Mouse (Mus musculus) mouse embryonic stem cell (cell line): ENCODE results near the gene Pdzrn4.

ENCODE experiments used
- in situ Hi-C, 2 experiments: fragments of 300-500 bp; cut with MboI; formaldehyde crosslinking; loops; 1 replicate in 1 of 2; 3 replicates in 1 of 2; pipeline ENCODE4 v1.14.3; 2019 to 2020; ENCODE audit warnings: low sequenced_read_pairs in 2 of 2, low pct_unique_long_range_greater_than_20kb in 1 of 2, mixed read lengths in 1 of 2; ENCODE audit not compliant: unreplicated experiment in 1 of 2

Gene Pdzrn4

DNA sequence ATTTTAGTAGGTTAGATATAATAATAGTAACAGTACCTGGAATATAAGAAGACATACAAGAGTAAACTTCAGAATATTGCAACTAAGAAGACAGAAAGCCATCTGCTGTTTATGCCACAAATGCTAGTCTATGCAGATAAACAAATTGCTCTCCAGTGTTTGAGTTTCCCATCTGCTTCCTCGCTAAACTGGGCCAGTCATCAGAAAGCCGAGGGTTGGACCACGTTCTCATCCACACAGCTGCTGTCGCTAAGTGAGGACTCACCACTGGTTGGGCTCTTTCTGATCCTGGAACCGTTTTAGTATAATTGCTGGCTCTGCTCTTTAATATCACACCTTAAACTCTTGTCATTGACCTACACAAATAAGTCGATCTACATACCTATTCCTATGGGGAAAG lies 85.5 kb downstream of the Pdzrn4 start:
- in situ Hi-C loops = no loop called here

DNA sequence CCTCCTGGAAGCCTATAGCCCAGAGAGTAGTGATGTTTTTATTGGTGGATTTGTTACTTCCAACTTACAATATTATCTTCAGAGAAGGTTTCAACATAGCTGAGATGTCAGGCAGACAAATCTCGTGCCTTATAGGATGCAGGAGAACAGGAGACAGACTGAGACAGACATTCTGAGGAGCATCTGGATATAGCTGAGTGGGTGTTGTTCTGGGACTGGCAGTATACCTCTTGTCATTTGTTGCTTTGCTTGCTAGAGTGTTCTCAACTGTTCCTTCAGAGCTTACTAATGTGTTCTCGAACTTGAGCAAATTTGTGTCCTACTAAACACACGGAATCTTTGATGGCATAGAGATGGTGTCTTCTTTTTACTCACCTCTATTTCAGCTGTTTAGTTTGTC lies 94.7 kb downstream of the Pdzrn4 start:
- in situ Hi-C loops = no loop called here

DNA sequence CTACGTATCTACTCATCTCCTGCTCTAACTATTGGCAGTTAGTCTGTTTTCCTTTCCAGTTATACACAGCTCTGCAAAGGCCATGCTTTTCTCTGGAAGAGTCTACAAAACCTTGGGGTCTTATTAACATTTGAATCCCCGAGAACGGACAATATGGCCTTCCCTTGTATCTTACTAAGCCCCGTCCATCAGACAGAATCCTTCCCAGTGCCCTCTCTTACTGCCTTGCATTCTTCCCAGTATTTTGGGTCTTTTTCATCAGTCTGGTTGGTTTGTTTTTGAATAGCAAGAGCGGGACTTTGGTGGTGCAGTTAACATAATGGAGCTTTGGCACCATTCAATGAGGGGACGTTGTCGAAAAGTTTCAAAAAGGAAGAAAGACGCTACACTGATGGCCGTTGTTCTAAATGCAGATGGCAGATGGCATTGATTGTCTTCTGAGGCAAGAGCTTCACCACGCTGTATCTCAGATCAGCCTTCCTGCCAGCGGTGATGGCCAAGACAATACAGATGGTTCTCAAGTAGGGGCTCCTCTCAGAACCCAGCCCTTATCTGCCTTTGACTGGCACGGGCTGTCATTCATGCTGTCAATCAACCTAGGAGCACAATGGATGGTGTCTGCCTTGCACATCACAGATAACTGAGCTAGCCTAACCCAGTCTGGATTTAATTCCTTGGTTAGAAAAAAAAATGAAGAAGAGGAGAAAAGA lies 98.9 kb downstream of the Pdzrn4 start:
- in situ Hi-C loops = no loop called here

DNA sequence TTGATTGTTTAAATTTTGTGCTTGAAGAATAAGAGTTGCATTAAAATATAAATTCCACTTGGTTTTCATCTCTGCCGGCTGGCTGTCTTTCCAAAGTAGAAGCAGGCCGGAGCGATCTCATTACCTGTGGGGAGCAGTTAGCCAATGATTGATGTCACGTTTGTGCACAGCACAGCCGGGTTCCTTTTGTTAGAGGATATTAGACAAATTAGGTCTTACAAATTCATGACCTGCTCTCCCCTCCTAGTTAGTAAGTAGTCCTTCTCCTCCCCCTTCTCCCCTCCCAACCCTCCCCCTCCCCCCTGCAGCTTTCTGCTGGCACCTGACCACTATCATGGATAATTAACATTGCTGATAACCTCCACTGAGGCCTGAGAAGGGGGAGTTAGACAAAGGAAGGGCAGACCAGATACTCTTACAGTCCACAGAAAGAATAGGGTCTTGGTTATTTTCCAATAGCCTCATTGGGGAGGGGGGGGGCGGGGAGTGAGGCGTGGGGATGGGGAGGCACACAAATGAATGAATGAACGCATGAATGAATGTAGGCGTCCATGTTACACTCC lies 103.7 kb downstream of the Pdzrn4 start:
- in situ Hi-C loops = no loop called here

DNA sequence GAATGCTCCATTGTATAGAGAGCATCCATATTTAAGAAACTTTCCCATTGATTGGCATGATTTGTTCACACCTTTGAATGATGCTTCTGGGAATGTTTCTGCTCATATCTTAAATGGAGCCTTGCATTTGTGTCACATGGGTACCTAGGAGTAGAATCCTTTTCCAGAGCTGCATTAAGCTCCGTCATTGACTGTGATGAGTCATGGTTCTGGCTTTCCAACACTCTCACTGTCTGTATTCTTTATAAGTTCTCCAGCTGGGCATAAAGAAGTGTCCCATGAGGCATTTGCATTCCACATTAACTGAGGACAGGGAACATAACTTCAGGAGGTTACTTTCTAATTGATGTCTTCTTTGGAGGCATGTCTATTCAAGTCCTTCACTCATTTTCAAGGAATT lies 106.1 kb downstream of the Pdzrn4 start:
- in situ Hi-C loops = no loop called here

DNA sequence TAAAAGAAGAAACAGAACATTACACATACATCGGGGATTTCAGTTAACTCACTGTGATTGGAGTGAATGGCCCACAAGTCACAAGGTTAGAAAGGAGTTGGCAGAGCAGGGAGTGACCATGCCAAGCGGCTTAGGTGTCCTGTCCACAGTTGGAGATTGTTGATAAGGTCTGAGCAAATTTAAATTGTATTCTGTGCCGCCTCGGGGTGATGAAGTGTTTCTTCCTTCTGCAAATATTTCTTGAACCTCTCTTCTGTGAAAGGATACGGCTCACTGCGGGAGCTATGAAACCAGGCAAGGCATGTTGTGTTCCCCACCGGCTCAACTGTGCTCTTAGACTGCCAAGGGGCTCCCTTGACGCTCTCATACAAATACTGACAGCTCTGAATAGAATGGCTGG lies 112.7 kb downstream of the Pdzrn4 start:
- in situ Hi-C loops = no loop called here

DNA sequence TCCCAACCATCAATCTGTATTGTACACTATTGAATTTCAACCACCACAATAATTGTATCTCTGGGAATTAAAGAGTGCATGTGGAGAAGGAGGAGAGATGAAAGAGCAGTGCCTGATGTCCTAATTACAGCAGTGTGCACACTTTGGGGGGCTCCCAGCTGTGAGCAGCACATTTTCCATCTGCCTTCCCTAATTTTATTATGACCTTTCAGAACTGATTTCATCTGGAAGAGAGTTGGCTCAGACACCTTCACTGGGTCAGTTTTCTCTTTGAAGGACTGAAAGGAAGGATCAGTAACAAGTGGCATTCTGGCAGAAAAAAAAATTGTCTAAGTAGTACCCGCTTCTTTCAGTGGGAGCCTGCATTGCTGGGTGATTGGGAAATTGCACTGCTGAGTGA lies 119.0 kb downstream of the Pdzrn4 start:
- in situ Hi-C loops = no loop called here

GRCm38 (mm10) chr15:92520677-92521225 lies 124.1 kb downstream of the Pdzrn4 start:
- in situ Hi-C loops = no loop called here

- in situ Hi-C loops = no loop called here
These were observed 125.0 kb downstream of the Pdzrn4 start for GRCm38 (mm10) chr15:92521686-92522085.

- in situ Hi-C loops = loop anchor here (25.0 kb wide), 1 partner anchor 687 kb away; no protein-coding TSS in a partner anchor
These were observed 128.2 kb downstream of the Pdzrn4 start for GRCm38 (mm10) chr15:92524917-92525316.

DNA sequence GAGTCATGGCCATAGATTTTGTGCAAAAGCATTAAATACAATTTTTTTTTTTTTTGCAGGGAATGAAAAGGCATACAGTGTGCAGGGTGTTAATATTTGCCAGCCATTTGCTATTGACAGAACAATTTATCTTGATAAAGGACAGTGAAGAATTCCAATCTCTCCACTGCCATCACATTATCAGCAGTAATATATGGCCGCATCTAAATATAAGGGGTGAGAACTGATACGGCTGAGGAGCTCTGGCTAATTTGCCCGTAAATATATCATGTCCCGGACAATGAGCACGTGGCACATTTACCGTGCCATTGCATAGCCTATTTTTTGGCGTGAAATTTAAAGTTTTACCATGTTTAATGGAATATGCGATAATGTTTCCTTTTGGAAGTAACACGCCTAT lies 128.7 kb downstream of the Pdzrn4 start:
- in situ Hi-C loops = loop anchor here (25.0 kb wide), 1 partner anchor 687 kb away; no protein-coding TSS in a partner anchor

- in situ Hi-C loops = loop anchor here (25.0 kb wide), 1 partner anchor 686 kb away; no protein-coding TSS in a partner anchor
These were observed 130.1 kb downstream of the Pdzrn4 start for GRCm38 (mm10) chr15:92526731-92527130.

GRCm38 (mm10) chr15:92543252-92543651 lies 146.6 kb downstream of the Pdzrn4 start:
- in situ Hi-C loops = loop anchor here (25.0 kb wide), 1 partner anchor 669 kb away; no protein-coding TSS in a partner anchor

GRCm38 (mm10) chr15:92547294-92547911 lies 150.7 kb downstream of the Pdzrn4 start:
- in situ Hi-C loops = loop anchor here (25.0 kb wide), 1 partner anchor 665 kb away; no protein-coding TSS in a partner anchor

DNA sequence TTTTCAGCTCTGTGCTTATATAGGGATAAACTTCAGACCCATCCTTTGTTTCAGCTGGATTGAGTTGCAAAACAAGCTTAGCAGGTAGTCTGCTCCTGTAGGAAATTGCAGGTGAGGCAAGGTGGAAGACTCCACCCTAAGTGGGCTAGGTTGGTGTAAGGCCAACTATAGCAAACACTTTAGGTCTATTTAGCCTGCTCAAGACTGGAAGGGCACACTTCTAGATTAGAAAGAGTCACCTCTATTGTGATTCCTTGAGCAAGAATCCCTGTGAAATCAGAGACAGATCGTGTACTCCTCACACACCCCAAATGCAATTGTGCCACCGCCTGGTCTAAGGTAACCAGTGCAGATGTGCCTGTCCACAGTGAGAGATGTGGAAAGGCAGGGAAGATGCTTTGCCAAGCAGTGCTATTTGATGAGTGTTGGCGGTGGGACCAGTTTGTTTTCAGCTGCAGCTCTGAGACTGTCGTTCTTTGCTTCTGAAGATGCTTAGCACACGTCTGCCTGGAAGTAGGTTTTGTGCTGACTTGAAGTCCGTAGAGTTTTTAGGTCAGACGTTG lies 158.4 kb downstream of the Pdzrn4 start:
- in situ Hi-C loops = no loop called here

- in situ Hi-C loops = no loop called here
These were observed 159.0 kb downstream of the Pdzrn4 start for GRCm38 (mm10) chr15:92555716-92556115.

DNA sequence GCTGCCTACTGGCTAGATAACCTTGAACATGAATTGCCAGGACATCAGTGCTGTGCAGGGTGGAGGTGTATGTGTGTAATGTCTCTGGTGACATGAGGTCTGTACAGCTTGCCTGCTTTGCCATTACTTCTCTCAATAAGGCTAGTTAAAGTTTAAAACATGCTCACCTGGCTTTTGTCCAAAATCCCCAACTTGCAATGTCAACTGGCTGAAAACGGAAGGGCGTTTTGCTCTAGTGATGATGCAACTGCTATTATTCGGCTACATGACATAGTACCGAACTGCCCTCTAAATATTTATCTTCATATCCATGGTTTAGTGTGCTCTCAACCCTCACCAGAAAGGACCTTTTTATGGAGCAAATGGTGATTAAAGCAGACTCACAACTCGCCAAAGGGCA lies 161.9 kb downstream of the Pdzrn4 start:
- in situ Hi-C loops = no loop called here

GRCm38 (mm10) chr15:92562149-92562548 lies 165.5 kb downstream of the Pdzrn4 start:
- in situ Hi-C loops = no loop called here

DNA sequence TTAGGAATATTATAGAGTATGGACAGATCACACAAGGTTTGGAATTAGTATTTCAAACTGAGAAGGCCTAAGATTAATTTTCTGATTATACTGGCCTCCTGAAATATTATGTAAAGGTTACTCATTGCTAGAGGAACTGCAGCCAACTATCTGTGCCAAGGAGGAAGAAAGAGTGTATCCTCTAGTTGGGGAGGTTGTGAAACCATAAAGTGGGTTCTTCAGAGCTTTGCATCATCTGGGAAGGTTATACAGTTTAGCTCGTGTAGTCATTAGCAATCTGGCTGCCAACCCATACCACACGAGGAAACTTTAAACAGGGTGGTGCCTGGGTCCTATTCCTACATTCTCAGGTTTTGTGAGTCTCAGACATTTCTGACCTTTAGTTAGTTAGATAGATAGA lies 166.9 kb downstream of the Pdzrn4 start:
- in situ Hi-C loops = no loop called here
